Mouse (Mus musculus) liver, adult 2 months (tissue): ENCODE results near the gene Zbtb44.

Experiments used
- CTCF ChIP-seq: fragments of 200-500 bp; IDR thresholded peaks from 2 replicates; pipeline ENCODE4 v1.5.1; 2011; ENCODE audit warnings: low read depth, low read length, control low read depth
- POLR2A ChIP-seq: fragments of 200-500 bp; IDR thresholded peaks from 2 replicates; pipeline ENCODE4 v1.6.1; 2011; ENCODE audit warnings: low read length, control low read depth; ENCODE audit not compliant: insufficient read depth; ENCODE audit errors: extremely low read depth

DNA sequence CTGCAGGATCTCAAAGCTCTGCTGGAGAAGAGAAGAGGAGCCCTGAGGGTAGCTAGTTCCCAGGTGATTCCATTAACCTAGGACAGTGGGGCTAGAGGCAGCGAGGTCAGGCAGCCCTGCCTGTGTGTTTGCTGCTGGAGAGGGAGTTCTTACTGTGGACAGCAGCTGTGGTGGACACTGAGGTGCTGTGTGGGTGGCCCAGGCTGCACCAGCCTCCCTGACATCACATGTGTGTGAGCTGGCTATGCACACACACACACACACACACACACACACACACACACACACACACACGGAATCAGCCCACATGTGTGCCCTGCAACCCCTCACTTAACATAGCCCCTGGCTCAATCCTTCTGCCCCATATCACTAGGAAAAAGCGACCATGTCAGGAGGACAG is 57.7 kb downstream of the Zbtb44 start:
- TF ChIP-seq CTCF = no peak
- no peak for TF ChIP-seq POLR2A
